Mouse (Mus musculus) intestine, postnatal 0 days (tissue): Measurements from ENCODE around the gene Gm28047. TPM values are rescaled to one million over a fixed set of nuclear protein-coding genes. Genes with fewer than 3 reads are reported as not detected.

ENCODE experiments used
- ATAC-seq: fragments of 200-750 bp; cut with Nextera tagmentation; 2 replicates; pipeline ENCODE4 v1.8.0; 2017; ENCODE audit warnings: mild to moderate bottlenecking, moderate TSS enrichment, moderate library complexity
- H3K27ac ChIP-seq: fragments of 300-500 bp; sonication (generic); 2 replicates; pipeline ENCODE4 v1.5.1; 2014; ENCODE audit warnings: mild to moderate bottlenecking, low read depth, low read length, moderate library complexity
- H3K27me3 ChIP-seq: fragments of 300-500 bp; sonication (generic); replicated peaks from 2 replicates; pipeline ENCODE4 v1.6.1; 2014; ENCODE audit warnings: low read length, mixed read lengths; ENCODE audit not compliant: control insufficient read depth, insufficient read depth
- H3K36me3 ChIP-seq: fragments of 300-500 bp; sonication (generic); 2 replicates; pipeline ENCODE4 v1.6.1; 2014; ENCODE audit warnings: mild to moderate bottlenecking, moderate library complexity; ENCODE audit not compliant: control insufficient read depth, insufficient read depth
- H3K4me1 ChIP-seq: fragments of 300-500 bp; sonication (generic); replicated peaks from 2 replicates; pipeline ENCODE4 v1.6.1; 2014; ENCODE audit warnings: antibody characterized with exemption, low read length, mixed read lengths; ENCODE audit not compliant: control insufficient read depth, insufficient read depth
- H3K4me2 ChIP-seq: fragments of 300-500 bp; sonication (generic); replicated peaks from 2 replicates; pipeline ENCODE4 v1.6.1; 2014; ENCODE audit warnings: low read depth, mild to moderate bottlenecking, moderate library complexity
- H3K4me3 ChIP-seq: fragments of 300-500 bp; sonication (generic); 2 replicates; pipeline ENCODE4 v1.5.1; 2014; ENCODE audit warnings: low read depth, low read length
- H3K9ac ChIP-seq: fragments of 300-500 bp; sonication (generic); 2 replicates; pipeline ENCODE4 v1.6.1; 2014; ENCODE audit warnings: mild to moderate bottlenecking, low read depth, low read length
- H3K9me3 ChIP-seq: fragments of 300-500 bp; sonication (generic); 2 replicates; pipeline ENCODE4 v1.6.1; 2016; ENCODE audit warnings: mixed run types; ENCODE audit not compliant: control insufficient read depth
- CTCF ChIP-seq: sonication (generic); IDR thresholded peaks from 2 replicates; pipeline ENCODE4 v1.5.1; 2016; ENCODE audit warnings: low read depth, mild to moderate bottlenecking, control low read depth, antibody characterized with exemption, moderate library complexity
- WGBS: fragments of 180-500 bp; shearing (Covaris S2); extraction: QIAGEN DNeasy Blood & Tissue Kit; methylation state at CpG from one replicate; pipeline ENCODE4 v1.1.7; 2014; 5-methylcytosine and 5-hydroxymethylcytosine counted together
- polyA plus RNA-seq: library from polyadenylated mRNA; unstranded; fragments of >200 nt; fragmentation: Nextera tagmentation; extraction: Ambion mirVana; gene quantifications from 2 replicates; pipeline ENCODE4 v1.2.1, GENCODE M21; 2015

The Gm28047 gene
- polyA plus RNA-seq, 1 experiment from 2014 or later, result not detected

DNA sequence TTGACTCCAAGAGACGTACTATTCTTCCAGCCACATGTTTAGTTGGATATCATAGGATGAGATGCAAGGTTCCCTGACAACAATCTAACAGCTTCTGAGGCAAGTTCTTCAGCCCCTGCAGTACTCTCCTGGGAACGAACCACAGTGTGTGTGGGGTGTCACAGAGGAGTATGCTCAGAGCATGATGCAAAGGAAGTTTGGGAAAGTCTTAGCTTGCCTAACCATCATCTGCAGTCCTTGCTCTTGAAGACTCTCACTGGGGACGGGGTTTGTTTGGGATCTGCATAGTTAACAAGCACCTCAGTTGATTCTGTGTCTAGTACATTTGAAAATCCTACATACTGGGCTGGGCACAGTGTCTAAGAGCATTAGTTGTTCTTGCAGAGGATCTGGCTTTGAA, 116.5 kb downstream of the Gm28047 start:
- no peak overlapping the region for H3K4me2 ChIP-seq
- H3K9ac ChIP-seq, result no peak overlapping the region
- no peaks in the 10 kb centered on the region for H3K9me3 ChIP-seq
- no peak for TF ChIP-seq CTCF
- H3K27ac ChIP-seq, result no peak overlapping the region
- ATAC-seq, result no peak
- H3K4me3 ChIP-seq, result no peak overlapping the region
- H3K27me3 ChIP-seq, result no peaks in the 10 kb centered on the region
- H3K4me1 ChIP-seq, result no peaks in the 10 kb centered on the region
- 84% methylated on average over 3 of the region's 3 CpGs for WGBS
- H3K36me3 ChIP-seq, result peaks cover 7% of the 10 kb centered on the region

- TF ChIP-seq CTCF, result no peak
- H3K9me3 ChIP-seq, result no peaks in the 10 kb centered on the region
- no peaks in the 10 kb centered on the region for H3K4me1 ChIP-seq
- no peaks in the 10 kb centered on the region for H3K27me3 ChIP-seq
- H3K4me3 ChIP-seq, result no peak overlapping the region
- H3K9ac ChIP-seq, result no peak overlapping the region
- H3K4me2 ChIP-seq, result no peak overlapping the region
- peaks cover 15% of the 10 kb centered on the region for H3K36me3 ChIP-seq
- no peak overlapping the region for H3K27ac ChIP-seq
- no peak for ATAC-seq
Measured at GRCm38 (mm10) chr15:102507561-102507960, 117.3 kb downstream of the Gm28047 start.

GRCm38 (mm10) chr15:102506864-102507263, 118.0 kb downstream of the Gm28047 start:
- no peak for TF ChIP-seq CTCF
- no peaks in the 10 kb centered on the region for H3K4me1 ChIP-seq
- no peak overlapping the region for H3K27ac ChIP-seq
- ATAC-seq, result no peak
- no peak overlapping the region for H3K4me3 ChIP-seq
- H3K27me3 ChIP-seq, result no peaks in the 10 kb centered on the region
- no peak overlapping the region for H3K4me2 ChIP-seq
- no peak overlapping the region for H3K9ac ChIP-seq
- H3K9me3 ChIP-seq, result no peaks in the 10 kb centered on the region
- 80% methylated on average over 1 of the region's 1 CpGs for WGBS
- H3K36me3 ChIP-seq, result peaks cover 17% of the 10 kb centered on the region

- WGBS, result 7% methylated on average over 2 of the region's 2 CpGs
- no peak for TF ChIP-seq CTCF
- Histone ChIP-seq H3K9me3 (no peaks in the 10 kb centered on the region), H3K27ac (no peak overlapping the region), H3K4me2 (no peak overlapping the region), H3K36me3 (peaks cover 21% of the 10 kb centered on the region), H3K4me3 (no peak overlapping the region), H3K4me1 (no peaks in the 10 kb centered on the region), H3K9ac (no peak overlapping the region), H3K27me3 (no peaks in the 10 kb centered on the region)
- no peak for ATAC-seq
Measured at GRCm38 (mm10) chr15:102506464-102506830, 118.4 kb downstream of the Gm28047 start.

DNA sequence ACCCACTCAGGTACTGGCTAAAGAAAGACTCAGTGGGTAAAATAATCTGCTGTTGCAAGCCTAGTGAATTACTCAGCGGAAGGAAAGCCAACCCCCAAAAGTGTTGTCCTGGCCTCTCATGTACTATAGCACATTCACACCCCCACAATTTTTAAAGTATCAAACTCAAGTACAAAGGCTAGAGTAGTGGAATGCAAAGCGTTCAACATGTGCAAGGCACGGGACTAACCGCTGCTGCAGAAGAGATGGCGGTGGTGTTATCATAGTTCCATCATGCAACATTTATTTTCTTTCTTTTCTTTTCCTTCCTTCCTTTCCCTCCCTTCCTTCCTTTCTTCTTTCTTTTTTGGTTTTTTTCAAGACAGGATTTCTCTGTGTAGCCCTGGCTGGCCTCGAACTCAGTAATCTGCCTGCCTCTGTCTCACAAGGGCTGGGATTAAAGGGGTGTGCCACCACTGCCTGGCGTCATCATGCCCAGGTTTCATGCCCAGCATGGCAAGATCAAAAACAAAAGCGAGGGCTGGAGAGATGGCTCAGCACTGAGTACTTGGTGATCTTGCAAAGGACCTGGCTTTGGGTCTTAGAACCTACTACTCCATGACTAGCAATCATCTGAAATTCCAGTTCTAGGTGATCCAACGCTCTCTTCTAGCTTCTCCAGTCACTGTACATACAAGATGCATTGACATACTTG, 119.0 kb downstream of the Gm28047 start:
- no peak for ATAC-seq
- 72% methylated on average over 9 of the region's 9 CpGs for WGBS
- no peak overlapping the region for H3K27ac ChIP-seq
- H3K36me3 ChIP-seq, result peaks cover 27% of the 10 kb centered on the region
- no peaks in the 10 kb centered on the region for H3K27me3 ChIP-seq
- no peak for TF ChIP-seq CTCF
- no peak overlapping the region for H3K4me3 ChIP-seq
- H3K9me3 ChIP-seq, result no peaks in the 10 kb centered on the region
- no peaks in the 10 kb centered on the region for H3K4me1 ChIP-seq
- H3K9ac ChIP-seq, result no peak overlapping the region
- no peak overlapping the region for H3K4me2 ChIP-seq

DNA sequence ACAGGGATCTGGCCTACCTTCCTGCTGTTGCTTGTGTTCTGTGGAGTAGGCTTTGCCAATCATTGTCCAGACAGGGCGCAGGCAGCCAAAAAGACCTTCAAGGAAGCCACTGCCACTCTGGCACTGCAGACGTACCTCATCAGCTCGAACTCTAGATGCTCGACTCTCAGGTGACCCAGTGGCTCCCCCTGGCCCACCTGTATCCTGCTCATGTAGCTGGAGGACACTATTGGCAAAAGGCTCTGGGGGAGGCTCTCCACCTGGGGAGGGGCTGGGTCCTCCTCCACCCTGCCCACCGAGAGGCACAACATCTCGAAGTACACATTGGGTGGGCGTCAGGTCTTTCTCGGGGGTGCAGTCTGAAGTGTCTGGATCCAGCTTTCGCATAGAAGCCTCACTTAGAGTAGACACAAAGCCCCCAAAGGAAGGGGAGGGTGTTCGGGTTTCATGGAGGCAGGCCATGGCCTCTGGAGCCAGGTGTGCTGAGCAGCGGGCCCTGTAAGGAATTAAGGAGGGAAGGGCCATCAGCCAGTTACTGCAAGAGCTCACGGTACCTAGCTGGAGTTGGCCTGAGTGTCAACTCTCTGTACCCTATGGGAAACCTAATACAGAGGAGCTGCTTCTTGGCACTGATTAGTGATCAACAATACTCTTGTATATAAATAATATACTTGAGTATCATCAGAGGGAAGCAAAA, 119.6 kb downstream of the Gm28047 start:
- TF ChIP-seq CTCF, result 0 out of 2 replicates have a peak, but pooled peaks have one; percentile 10
- no peak overlapping the region for H3K4me3 ChIP-seq
- H3K4me2 ChIP-seq, result no peak overlapping the region
- no peaks in the 10 kb centered on the region for H3K27me3 ChIP-seq
- no peaks in the 10 kb centered on the region for H3K9me3 ChIP-seq
- WGBS, result 72% methylated on average over 12 of the region's 12 CpGs
- no peaks in the 10 kb centered on the region for H3K4me1 ChIP-seq
- no peak for ATAC-seq
- H3K27ac ChIP-seq, result no peak overlapping the region
- no peak overlapping the region for H3K9ac ChIP-seq
- peaks cover 33% of the 10 kb centered on the region for H3K36me3 ChIP-seq
